Mouse (Mus musculus) adrenal gland (tissue): ENCODE measurements around the gene Numb.

Experiments
- intact Hi-C: fragments of 180-260 bp; cut with DNase I; formaldehyde crosslinking; loops from one replicate; pipeline ENCODE4 v1.15.1; 2025

Gene Numb

DNA sequence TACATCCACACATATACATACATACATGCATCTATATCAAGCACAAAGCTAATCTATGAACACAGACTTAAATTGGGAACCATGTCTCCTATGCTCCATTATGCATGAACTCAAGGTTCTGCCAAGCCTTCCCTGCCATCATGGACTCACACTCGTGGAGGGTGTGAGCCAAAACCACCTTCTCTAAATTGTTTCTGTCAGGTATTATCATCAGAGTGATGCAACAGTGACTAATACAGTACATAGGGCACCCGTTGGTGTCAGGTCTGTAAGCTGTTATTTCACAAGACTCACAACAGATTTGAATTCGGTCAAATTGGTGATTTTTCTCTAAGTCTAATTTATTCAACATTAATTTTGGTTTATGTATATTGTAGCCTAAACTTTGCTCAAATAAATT is 67.5 kb downstream of the Numb start:
- intact Hi-C loops: loop anchor here (10.0 kb wide), 1 partner anchor 61 kb away; no protein-coding TSS in a partner anchor

DNA sequence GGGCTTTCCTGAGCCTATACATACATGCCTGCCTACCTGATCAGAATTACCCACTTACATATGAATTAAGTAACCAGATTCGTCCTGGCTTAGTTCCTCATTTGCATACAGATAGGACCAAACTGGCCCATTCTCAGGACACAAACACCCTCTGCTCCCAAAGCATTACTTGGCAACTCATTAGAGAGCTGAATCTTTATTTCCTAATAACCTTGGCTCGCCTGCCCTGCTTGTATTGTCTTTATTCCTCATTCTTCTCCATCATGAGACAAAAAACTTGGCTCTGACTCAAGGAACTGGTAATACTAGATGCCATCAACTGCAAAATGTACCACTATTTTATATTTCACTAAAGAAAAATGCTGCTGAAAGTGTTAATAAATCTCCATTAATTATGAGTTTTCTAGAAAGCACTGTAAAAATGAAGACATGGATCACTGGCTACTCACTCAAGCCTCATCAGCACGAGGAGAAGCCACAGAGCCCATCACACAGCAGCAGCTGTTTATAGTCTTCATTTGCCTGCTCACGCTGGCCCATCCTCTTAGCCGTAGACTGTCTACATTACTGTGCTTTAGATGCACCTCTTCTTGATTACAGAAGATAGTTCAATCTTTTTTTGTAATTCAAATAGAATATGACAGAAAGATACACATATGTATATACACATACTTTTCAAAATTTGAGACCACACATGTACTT is 69.1 kb downstream of the Numb start:
- intact Hi-C loops: loop anchor here (10.0 kb wide), 1 partner anchor 62 kb away; no protein-coding TSS in a partner anchor

DNA sequence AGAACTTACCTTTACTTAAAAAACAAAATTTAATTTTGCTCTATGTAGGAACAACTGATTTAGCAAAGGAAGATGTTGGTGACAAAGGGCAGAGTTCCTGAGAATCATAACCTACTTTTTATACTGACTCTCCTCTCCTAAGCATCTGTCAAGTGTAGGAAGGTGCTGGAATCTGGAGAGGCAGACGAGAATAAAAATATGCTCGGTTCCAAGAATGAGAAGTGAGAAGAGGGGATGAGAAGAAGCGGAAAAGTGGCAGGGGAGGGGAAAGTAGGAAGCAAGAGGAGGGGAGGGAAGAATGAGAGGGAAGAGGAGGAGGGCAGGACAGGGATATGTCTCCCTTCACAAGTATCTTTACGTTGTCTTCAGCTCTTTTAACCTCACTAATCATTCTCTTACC is 71.4 kb downstream of the Numb start:
- intact Hi-C loops: loop anchor here (10.0 kb wide), 1 partner anchor 64 kb away; no protein-coding TSS in a partner anchor

DNA sequence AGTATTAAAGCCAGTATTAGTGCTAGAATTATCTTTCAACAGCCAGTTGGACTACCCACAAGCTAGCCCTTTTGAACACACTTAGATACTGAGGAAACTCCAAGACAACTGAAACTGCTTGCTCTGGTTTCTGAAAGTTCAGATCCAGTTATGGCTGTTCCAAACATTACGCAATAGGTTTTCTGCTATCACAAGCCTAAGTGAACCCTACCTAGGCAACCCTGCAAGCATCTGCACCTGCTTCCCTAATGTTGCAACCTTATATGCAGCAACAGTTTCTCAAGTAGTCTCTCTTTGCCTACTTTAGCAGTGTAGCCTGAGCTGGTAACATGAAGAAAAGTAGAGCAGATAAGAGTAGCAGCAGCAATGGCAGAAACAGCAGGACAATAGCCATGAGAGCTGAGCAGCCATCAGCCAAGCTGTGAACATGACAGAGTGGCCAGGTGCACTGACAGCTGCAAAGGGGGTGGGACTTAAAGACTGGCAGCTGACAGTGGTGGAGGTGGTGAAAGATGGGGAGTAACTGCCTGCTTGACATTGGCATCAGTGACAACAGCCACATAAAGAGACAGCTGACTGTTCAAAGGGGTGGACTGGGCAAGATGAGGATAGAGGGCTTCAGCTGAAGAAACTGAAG is 73.0 kb downstream of the Numb start:
- intact Hi-C loops: no loop called here

DNA sequence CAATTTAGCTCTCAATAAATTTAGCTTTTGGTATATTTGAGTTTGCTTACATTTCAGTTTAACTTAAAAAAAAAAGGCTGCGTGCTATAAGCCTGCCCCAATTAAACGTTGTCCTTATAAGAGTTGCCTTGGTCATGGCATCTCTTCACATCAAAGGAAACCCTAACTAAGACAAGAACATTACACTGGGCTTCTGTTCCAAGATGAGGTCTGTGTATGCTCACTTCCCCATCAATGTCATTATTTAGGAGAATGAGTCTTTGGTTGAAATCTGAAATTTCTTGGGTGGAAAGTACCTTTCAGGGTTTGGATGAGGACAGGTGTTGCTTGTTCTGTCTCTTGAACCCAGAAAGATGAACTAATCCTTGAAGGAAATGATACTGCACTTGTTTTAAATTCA is 73.9 kb downstream of the Numb start:
- intact Hi-C loops: no loop called here

DNA sequence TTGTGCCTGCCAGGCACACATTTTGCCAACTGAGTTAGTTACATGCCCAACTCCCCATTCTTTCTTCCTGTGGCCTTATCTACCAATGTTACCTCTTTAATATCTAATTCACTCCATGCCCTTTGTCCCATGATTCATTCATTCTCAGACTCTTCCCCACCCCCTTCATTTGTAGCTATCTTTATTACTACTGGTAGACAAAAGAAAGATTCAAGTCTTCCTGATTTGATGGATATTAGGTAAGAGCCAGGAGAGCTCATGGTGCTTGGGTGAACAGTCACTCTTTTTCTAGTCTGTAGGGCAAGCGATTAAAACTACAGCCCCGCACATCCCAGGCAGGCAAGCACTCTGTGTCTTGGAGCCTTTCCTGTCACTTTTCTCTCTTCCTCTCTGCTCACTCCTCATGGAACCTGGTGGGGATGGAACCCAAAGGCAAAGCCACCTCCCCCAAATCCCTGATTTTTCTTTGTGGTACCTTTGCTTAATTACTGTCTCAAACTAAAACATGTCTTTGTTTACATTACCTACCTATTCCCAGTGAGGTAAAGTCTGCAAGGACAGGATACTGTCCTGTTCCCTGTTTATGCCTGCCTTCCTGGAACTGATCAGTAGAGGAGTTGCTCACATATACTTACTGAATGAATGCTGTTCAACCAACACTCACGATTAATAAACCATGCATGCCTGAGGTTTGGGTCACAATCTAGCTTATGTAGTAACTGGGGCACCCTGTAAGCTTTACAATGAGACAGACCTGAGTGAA is 78.9 kb downstream of the Numb start:
- intact Hi-C loops: no loop called here

DNA sequence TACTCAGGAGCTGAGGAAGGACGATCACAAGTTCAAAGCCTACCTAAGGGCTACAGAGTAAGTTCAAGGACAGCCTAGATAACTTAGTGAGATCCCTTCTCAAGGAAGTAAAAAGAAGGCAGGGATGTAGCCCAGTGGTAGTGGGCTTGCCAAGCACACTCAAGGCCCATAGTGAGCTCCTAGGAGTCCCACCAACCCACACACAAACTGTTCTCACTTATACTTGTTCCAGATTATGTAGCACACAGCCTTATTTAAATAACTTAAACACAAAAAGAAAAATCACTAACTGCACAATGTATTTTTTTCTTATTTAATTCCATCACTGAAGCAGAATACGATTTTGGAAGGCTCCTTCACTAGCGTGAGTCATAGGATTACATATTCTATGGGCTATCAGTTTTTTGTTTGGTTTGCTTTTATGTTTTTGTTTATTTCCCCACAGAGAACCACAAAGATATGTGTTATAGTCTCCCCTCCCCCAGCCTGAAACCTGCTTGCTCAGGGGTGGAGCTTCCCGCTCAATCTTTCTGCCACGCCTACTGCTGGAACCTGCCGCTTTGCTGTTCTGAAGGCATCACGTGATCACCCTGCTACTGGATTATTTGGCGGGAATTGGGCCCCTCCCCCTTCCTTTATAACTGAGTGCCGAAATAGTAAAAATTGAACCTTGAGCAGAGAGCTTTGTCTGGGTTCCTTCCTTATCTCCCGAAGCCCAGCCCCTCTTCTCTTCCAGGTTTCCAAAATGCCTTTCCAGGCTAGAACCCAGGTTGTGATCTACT is 80.1 kb downstream of the Numb start:
- intact Hi-C loops: no loop called here

DNA sequence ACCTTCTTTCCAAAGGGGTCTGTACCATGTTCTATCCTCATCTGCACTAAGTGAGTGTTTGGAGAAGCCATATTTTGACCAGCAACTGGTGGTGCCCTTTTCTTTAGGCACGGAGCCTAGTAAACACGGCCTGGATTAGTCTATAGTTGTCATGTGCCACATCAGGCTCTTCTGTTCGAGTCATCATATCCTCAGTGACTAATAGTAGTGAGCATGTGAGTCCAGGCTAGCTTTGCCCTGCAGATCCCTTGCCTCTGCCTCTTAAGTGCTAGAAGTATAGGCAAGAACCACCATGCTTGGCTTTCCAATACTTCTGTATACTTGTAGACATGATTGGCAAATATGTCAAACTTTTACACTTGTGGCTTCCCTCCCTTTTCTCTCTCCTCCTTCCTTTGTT is 87.8 kb downstream of the Numb start:
- intact Hi-C loops: no loop called here

DNA sequence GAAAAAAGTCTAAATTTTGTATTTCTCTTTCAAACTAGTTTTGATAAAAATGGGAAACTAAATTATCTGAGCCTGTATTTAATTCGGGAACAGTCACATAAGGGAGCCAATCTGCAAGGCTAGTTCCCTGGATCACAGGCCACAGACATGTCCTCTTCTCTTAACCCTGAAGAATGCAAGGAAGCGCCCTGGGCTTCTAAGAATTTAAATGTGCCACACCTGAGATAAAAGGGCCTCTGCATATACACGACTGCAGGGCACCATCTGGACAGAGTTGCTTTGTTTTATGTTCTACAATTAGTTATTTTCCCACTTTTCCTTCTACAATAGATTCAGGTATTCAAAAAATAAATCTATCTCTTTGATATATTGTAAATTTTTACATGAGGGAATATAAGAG is 91.3 kb downstream of the Numb start:
- intact Hi-C loops: no loop called here

DNA sequence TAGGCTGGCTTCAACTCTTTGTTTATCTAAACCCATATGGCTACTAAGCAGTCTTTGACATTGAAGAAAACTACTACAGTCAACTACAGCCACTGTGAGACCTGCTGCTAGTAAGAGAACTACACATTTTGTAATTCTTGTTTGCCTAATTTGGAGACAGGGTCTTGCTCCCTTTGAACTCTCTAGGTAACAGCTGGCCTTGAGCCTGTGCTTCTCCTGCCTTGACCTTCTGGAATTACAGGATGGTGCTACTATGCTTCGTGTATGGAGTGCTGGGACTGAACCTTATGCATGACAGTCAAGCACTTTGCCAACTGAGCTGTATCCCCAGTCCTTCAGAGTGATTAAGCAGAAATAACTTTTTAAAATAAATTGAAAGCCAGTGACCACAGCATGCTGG is 105.1 kb downstream of the Numb start:
- intact Hi-C loops: no loop called here

DNA sequence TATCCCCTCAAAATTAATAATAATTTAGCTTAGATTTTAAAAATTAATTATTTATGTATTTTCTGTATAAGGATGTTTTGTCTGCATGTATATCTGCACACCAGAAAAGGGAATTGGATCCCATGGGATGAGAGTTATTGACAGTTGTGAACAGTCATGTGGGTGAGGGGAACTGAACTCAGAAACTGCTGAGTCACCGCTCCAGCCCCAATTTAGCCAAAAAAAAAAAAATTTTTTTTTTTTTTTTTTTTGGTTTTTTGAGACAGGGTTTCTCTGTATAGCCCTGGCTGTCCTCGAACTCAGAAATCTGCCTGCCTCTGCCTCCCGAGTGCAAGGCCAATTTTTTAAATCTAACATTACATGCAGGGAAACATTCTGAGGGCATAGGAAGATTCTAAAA is 109.8 kb downstream of the Numb start:
- intact Hi-C loops: no loop called here

DNA sequence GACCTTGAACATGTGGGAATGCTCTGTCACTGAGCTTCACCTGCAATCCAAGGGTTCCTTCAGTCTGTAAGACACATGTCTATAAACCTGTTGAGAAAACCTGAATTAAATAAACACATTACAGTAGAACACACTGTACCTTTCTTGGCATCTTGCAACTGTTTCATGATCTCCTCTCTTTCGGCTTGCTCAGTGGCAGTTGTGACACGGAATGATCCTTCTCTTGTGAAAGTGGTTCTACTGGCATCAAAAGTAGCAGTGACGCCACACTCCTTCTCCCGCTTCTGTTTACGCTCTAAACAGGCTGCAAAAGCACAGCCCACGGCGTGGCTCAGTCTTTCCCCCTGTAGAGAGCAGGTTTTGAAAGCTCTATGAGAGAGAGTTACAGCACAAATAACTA is 118.1 kb downstream of the Numb start:
- intact Hi-C loops: no loop called here

DNA sequence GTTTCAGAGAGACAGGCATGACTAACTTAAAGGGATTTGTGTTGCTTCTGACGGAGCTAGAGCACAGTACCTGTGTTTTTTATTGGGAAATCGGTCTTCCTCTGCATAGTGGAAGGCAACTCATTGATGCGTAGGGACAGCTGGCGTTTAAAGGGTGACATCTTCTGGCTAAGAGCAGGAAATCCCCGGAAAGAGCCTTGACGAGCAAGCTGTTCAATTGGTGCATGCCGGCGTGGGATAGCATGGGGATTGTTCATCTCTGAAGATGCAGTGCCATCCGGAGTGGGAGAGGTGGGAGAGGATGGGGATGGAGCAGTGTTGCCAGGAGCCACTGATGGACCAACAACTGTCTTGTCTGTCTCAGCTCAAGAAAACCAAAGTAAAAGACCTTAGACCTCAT is 120.8 kb downstream of the Numb start:
- intact Hi-C loops: no loop called here

DNA sequence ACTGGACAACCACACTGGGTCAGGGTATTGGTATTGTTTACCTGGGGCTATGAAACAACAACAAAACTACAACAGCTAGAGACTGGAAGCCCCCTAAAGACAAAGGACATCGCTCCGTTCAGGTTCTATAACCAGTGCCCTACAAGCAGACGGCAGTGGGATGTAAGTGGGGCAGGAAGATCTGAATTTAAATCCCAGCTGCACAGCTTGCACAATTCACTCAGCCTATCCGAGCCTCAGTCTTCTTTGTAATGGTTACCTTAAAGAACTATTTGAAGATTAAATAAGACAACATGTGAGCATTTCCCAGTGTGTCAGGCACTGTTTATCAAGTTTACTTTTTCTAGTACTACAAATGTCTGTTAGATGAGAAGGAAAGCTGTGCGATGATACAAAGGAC is 123.4 kb downstream of the Numb start:
- intact Hi-C loops: no loop called here

DNA sequence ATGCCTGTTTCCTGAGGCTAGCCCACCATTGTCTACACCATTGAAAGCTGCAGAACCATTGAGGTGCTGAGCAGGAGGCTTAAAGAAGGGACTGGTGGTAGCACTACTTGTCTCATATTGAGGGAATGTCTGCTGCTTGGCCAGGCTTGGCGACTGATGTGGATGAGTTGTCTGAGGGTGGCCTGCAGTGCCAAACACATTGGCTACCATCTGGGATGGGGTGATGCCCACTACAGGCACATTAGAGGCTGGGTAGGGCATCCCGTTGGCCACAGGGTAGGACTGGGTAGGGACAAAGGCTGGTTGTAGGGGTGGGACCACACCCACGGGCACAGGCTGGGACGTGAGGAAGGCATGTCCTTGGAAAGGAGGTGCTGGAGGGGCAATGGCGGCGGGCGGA is 126.1 kb downstream of the Numb start:
- intact Hi-C loops: no loop called here

DNA sequence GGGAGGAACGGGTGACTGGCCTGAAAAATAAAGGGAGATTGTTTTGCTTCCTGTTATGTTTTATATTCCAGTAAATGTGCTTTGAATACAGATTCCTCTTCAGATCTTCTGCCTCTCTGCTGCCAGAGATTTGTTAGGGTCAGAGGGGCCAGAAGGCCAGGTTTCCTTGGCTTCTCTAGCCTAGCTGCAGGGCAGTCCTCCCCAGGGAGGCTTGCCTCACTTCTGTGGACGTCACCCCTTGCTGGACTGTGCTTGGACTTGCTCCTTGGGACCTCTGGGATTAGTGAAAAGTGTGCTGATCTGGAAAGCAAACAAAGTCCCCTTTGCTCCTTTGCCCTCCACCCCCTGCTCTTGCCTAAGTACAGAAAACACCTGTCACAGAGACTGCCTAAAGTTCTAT is 126.7 kb downstream of the Numb start:
- intact Hi-C loops: no loop called here

DNA sequence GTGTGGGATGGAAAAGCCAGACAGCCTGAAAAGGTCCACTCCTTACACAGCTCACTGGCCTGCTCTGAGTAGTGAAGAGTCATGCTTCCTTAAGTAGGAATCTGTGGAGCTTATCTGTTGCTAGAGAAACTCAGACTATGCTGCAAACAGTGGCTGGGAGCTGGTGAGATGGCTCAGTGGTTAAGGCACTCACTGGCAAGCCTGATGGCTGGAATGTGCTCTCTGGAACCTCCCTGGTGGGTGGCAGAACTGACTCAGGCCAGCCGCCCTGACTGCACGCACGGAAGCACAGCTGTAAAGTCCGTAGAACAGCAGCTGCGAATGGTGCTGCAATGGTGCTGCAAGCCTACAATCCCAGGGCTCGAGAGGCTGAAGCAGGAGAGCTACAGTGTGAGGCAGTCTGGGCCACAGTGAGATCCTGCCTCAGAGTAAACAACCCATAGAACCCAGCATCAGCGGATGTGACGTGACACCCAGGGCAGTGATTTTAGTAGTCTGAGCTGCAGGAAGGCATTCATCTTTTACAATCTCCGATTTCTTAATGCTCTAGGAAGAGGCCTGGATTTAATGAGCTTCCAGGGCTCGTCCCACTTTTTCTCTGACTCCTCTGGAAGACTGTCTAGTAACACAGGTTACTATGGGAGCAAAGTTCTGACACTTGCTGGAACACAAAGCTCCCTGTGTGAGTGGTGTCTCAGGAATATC is 128.9 kb downstream of the Numb start:
- intact Hi-C loops: no loop called here

DNA sequence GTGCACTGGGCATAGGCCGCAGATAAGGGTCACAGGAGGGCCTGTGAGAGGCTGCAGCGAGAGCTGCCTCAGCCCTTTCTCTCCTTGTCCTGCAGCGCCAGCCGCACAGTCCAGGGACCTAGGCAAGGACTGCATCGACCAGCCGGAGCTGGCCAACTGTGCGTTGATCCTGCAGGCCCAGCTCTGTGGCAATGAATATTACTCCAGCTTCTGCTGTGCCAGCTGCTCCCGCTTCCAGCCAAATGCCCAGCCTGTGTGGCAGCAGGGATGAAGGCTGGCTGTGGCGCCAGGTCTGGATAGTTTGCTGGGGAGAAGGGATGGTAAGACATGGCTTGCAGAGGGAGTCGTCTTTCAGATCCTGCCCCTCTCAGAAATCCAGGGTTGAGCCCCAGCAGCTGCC is 130.0 kb downstream of the Numb start:
- intact Hi-C loops: no loop called here

DNA sequence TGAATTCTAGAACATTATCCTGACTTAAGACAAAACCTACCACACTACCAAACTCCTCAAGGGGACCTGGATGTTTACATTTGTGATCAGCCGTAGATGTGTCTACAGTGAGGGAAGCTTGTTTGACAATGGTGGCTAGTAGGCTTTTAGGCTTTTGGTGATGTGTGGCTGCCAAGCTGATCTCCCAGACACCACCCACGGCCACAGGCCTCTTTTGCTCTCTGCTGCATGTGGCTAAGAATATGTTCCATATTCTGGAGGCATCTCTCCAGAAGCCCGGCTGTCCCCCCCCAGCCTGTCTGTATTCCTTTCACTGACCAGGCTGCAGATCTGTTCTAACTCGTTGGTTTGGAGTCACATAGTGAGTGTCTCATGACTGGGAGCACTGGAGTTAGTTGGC is 131.0 kb downstream of the Numb start:
- intact Hi-C loops: no loop called here

DNA sequence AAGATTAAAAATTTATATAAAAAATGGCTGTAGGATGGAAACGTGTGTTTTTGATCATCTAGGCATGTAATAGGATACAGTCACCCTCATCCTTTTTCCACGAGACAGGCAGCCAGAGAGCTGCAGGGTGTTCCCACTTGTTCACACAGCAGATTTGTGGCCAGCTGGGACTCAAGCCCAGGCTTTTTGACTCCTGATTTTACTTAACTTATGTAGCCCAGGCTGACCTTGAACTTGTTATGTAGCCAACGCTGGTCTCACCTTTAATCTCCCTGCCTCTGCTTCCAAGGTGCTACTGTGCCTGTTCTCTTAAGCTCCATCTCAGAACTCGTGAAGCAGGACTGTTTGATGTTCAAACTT is 132.0 kb downstream of the Numb start:
- intact Hi-C loops: no loop called here
